Mouse (Mus musculus) heart, embryonic 10.5 days (tissue): ENCODE results near the gene Snx21. TPM values are rescaled to one million over a fixed set of nuclear protein-coding genes. Genes with fewer than 3 reads are reported as not detected.

Experiments used
- DNase-seq: peaks from one replicate; pipeline ENCODE4 v3.0.0-alpha.2; 2017; ENCODE audit warnings: low spot score
- H3K27ac ChIP-seq: fragments of 300-500 bp; sonication (generic); 2 replicates; pipeline ENCODE4 v1.5.1; 2016; ENCODE audit warnings: mild to moderate bottlenecking
- H3K27me3 ChIP-seq: fragments of 300-500 bp; sonication (generic); 2 replicates; pipeline ENCODE4 v1.6.1; 2016; ENCODE audit warnings: mild to moderate bottlenecking; ENCODE audit not compliant: poor library complexity, insufficient read depth, severe bottlenecking
- H3K36me3 ChIP-seq: fragments of 300-500 bp; sonication (generic); 2 replicates; pipeline ENCODE4 v1.6.1; 2016; ENCODE audit warnings: mild to moderate bottlenecking, moderate library complexity
- H3K4me1 ChIP-seq: fragments of 300-500 bp; sonication (generic); 2 replicates; pipeline ENCODE4 v1.6.1; 2016; ENCODE audit warnings: mild to moderate bottlenecking
- H3K4me3 ChIP-seq: fragments of 300-500 bp; sonication (generic); 2 replicates; pipeline ENCODE4 v1.5.1; 2016; ENCODE audit warnings: mild to moderate bottlenecking, moderate library complexity
- H3K9me3 ChIP-seq: fragments of 300-500 bp; sonication (generic); 2 replicates; pipeline ENCODE4 v1.6.1; 2016; ENCODE audit warnings: mild to moderate bottlenecking, moderate library complexity
- WGBS: fragments of 180-500 bp; shearing (Covaris S2); methylation state at CpG from one replicate; pipeline ENCODE4 v1.1.7; 2016; 5-methylcytosine and 5-hydroxymethylcytosine counted together
- polyA plus RNA-seq: library from polyadenylated mRNA; unstranded; fragments of >200 nt; fragmentation: Nextera tagmentation; extraction: Ambion mirVana; gene quantifications from 2 replicates; pipeline ENCODE4 v1.2.1, GENCODE M21; 2016

Snx21 gene
- 19.1 and 29.5 TPM in 2 replicates for polyA plus RNA-seq

DNA sequence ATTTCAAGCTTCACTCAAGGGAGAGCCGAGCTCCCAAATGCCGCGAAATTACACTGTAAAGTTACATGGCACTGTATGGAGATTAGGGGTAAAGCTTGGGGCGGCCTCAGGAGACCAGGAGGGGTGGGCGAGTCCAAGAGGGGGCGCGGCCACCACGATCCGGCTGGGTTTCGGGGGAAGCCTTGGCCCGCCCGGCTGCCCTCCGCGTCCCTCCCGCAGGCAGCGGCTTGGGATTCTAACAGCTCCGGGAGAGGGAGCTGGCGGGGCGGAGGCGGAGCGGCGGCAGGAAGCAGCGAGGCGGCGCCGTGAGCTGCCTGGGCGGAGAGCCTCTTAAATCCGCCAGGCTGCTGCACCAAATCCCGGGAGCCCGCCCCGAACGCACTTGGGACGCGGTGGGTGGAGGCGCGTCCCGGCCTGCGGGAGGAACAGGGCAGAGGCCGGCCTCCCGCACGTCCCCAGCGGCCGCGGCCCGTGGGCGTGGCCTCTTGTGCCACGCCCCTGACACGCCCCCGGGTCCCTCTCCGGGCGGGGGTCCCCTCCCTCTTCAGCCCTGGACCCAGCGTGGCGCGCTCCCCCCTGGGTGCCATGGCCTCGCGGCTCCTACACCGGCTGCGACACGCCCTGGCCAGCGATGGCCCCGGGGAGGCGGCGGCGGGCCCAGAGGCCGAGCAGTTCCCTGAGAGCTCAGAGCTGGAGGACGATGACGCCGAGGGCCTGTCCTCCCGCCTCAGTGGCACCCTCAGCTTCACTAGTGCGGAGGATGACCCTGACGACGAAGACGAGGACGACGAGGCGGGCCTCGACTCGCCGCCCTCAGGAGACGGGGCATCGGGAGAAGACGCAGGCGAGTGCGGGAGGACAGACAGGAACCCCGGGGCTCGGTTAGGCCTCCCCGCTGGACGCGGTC, at the start of gene Snx21:
Snx21 (plus strand) TSS at position 343 of the 907 bp plus-strand sequence.
- under 1% methylated on average over 89 of the region's 89 CpGs for WGBS
- peak within 1 kb of the TSS; percentile 82 for H3K4me3 ChIP-seq
- peaks cover 31% of the 10 kb centered on the region for H3K4me1 ChIP-seq

DNA sequence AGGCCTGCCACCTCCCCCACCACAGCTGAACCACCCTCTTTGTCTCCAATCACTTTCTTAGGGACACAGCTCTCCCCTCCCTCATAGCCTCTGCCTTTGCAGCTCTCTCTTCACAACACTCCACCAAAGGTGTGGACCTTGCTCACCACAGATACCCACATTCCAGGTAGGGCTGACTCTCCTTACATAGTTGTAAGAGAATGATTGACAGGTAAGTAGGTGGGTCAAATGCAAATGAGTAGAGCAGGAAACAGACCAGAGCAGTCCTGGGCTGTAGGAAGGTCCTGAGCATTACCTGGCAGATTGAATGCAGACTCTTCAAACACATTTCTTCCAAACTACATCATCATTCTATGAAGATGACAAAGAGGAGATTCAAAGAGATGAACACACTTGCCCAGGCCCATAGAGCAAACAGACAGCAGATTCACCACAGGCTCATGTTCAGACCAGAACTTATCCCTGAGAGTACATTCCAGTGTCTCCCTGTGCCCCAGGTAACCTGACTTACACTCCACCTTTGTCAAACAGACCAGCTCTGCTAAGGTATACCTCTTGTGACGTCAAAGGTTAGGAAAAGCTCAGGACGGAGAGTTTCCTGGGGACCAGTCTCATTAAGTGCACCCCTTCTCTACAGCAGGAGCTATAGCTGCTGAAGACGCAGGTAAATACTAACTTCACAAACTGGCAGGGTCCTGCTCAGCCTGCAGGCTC, 48.1 kb upstream of the Snx21 start:
- H3K4me1 ChIP-seq: no peaks in the 10 kb centered on the region
- H3K9me3 ChIP-seq: no peaks in the 10 kb centered on the region
- H3K36me3 ChIP-seq: no peaks in the 10 kb centered on the region
- H3K27me3 ChIP-seq: peaks cover 5% of the 10 kb centered on the region; the same call in 1 of the 2 replicates
- no peak for DNase-seq
- no peak overlapping the region for H3K27ac ChIP-seq
- 60% methylated on average over 3 of the region's 3 CpGs for WGBS
- no peak overlapping the region for H3K4me3 ChIP-seq

More for the DNA sequence above, at the start of gene Snx21:
- Histone ChIP-seq H3K36me3 (peaks cover 19% of the 10 kb centered on the region), H3K9me3 (no peaks in the 10 kb centered on the region), H3K27me3 (no peaks in the 10 kb centered on the region), H3K27ac (peak within 1 kb of the TSS; percentile 94)
- peak; percentile 95 for DNase-seq

GRCm38 (mm10) chr2:164739876-164740275, 45.7 kb upstream of the Snx21 start:
- H3K36me3 ChIP-seq: no peaks in the 10 kb centered on the region
- H3K4me3 ChIP-seq: no peak overlapping the region
- peaks cover 5% of the 10 kb centered on the region; the same call in 1 of the 2 replicates for H3K27me3 ChIP-seq
- WGBS: 60% methylated on average over 7 of the region's 7 CpGs
- no peak overlapping the region for H3K27ac ChIP-seq
- no peak for DNase-seq
- H3K9me3 ChIP-seq: no peaks in the 10 kb centered on the region
- H3K4me1 ChIP-seq: no peaks in the 10 kb centered on the region

GRCm38 (mm10) chr2:164744987-164745386, 40.6 kb upstream of the Snx21 start:
- Histone ChIP-seq H3K36me3 (peaks cover 25% of the 10 kb centered on the region), H3K4me3 (peak overlapping the region; percentile 94), H3K27me3 (peaks cover 5% of the 10 kb centered on the region; the same call in 1 of the 2 replicates), H3K27ac (no peak overlapping the region), H3K4me1 (peaks cover 13% of the 10 kb centered on the region), H3K9me3 (no peaks in the 10 kb centered on the region)
- WGBS: 72% methylated on average over 13 of the region's 13 CpGs
- DNase-seq: no peak

GRCm38 (mm10) chr2:164745843-164746479, 39.7 kb upstream of the Snx21 start, which contains the start of the genes Wfdc3 and Dnttip1:
TSS of gene Wfdc3 (minus strand) at chr2:164745931.
TSS of gene Dnttip1 (plus strand) at chr2:164745983.
- Histone ChIP-seq H3K9me3 (no peaks in the 10 kb centered on the region), H3K27me3 (peaks cover 5% of the 10 kb centered on the region; the same call in 1 of the 2 replicates), H3K4me1 (peaks cover 13% of the 10 kb centered on the region), H3K27ac (peak within 1 kb of the TSS; percentile 95), H3K4me3 (peak within 1 kb of the TSS; percentile 94), H3K36me3 (peaks cover 35% of the 10 kb centered on the region)
- under 1% methylated on average over 70 of the region's 70 CpGs for WGBS
- DNase-seq: peak; percentile 97

- H3K27ac ChIP-seq: peak overlapping the region; percentile 95
Measured at GRCm38 (mm10) chr2:164746693-164747092, 38.9 kb upstream of the Snx21 start.

DNA sequence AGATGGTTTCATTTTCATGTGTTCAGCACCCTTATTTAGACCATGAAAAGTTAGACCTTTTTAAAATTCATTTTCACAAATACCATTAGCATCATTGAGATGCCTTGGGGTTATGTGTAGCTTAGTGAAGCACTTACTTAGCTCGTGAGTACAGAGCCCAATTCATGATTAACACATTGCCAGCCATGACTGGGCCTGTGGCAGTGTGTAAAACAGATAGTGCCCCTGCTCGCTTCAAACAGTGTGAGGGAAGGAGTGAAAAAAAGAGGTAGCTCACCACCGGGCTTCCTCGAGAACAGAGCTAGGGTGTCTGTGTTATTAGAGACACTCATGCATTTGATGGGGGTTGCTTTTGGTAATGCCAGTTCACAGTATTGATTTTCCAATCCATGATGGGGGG, 37.4 kb upstream of the Snx21 start:
- H3K9me3 ChIP-seq: no peaks in the 10 kb centered on the region
- no peak for DNase-seq
- H3K4me1 ChIP-seq: peaks cover 13% of the 10 kb centered on the region
- H3K4me3 ChIP-seq: no peak overlapping the region
- WGBS: 87% methylated on average over 4 of the region's 4 CpGs
- H3K27me3 ChIP-seq: no peaks in the 10 kb centered on the region
- no peak overlapping the region for H3K27ac ChIP-seq
- peaks cover 56% of the 10 kb centered on the region for H3K36me3 ChIP-seq

More at GRCm38 (mm10) chr2:164746693-164747092, 38.9 kb upstream of the Snx21 start:
- H3K9me3 ChIP-seq: no peaks in the 10 kb centered on the region
- H3K4me3 ChIP-seq: peak overlapping the region; percentile 94
- H3K36me3 ChIP-seq: peaks cover 42% of the 10 kb centered on the region
- no peak for DNase-seq
- WGBS: 50% methylated on average over 8 of the region's 8 CpGs
- peaks cover 13% of the 10 kb centered on the region for H3K4me1 ChIP-seq
- peaks cover 2% of the 10 kb centered on the region; the same call in 1 of the 2 replicates for H3K27me3 ChIP-seq

GRCm38 (mm10) chr2:164748991-164749390, 36.6 kb upstream of the Snx21 start:
- Histone ChIP-seq H3K9me3 (no peaks in the 10 kb centered on the region), H3K4me1 (peaks cover 18% of the 10 kb centered on the region), H3K4me3 (no peak overlapping the region), H3K27ac (no peak overlapping the region), H3K36me3 (peaks cover 63% of the 10 kb centered on the region), H3K27me3 (no peaks in the 10 kb centered on the region)
- WGBS: 88% methylated on average over 6 of the region's 6 CpGs
- DNase-seq: no peak

DNA sequence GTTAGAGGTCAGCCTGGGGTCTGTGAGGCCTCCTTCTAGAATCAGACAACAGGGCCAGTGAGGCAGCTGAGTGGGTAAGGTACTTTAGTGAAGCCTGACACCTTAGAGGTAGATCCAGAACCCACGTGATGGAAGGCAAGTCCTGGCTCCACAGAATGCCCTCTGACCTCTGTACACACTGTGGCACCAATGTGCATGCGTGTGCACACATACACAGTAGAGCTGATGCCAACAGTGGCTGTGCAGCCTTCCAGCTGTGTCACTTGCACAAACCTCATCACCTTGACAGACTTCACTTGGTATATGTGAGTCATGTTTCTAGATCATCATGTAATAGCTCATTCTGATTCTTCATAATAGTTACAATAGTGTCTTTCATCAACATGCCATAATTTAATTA, 33.2 kb upstream of the Snx21 start:
- H3K4me3 ChIP-seq: no peak overlapping the region
- H3K4me1 ChIP-seq: peaks cover 26% of the 10 kb centered on the region
- H3K27me3 ChIP-seq: no peaks in the 10 kb centered on the region
- H3K36me3 ChIP-seq: peaks cover 95% of the 10 kb centered on the region
- H3K27ac ChIP-seq: no peak overlapping the region
- no peak for DNase-seq
- WGBS: 94% methylated on average over 2 of the region's 2 CpGs
- no peaks in the 10 kb centered on the region for H3K9me3 ChIP-seq

- H3K4me1 ChIP-seq: peaks cover 26% of the 10 kb centered on the region
- WGBS: 81% methylated on average over 11 of the region's 11 CpGs
- H3K9me3 ChIP-seq: no peaks in the 10 kb centered on the region
- H3K27ac ChIP-seq: peak overlapping the region; percentile 83
- no peak for DNase-seq
- no peak overlapping the region for H3K4me3 ChIP-seq
- H3K27me3 ChIP-seq: no peaks in the 10 kb centered on the region
- H3K36me3 ChIP-seq: peaks cover 95% of the 10 kb centered on the region
Measured at GRCm38 (mm10) chr2:164754105-164754504, 31.5 kb upstream of the Snx21 start.

DNA sequence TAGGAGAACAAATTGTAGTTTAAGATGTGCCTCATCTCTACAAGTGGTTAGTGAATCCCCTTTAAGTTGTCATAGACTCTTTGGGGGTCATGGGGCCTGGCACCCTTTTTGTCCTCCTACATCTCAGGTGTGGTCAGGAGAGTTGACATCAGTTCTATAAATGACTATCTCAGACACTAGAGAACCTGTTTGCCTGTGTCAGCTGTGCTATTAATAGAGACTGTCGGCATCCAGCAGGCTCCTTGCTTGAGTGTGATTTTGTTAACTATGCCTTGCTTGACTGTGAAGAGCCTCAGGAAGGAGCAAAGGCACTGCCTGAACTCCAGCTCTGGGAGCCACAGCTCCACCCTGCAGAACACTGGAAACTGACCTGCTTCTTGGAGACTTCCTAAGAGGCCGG, 30.8 kb upstream of the Snx21 start:
- H3K36me3 ChIP-seq: peaks cover 97% of the 10 kb centered on the region
- H3K27me3 ChIP-seq: no peaks in the 10 kb centered on the region
- peaks cover 26% of the 10 kb centered on the region for H3K4me1 ChIP-seq
- WGBS: 61% methylated on average over 2 of the region's 2 CpGs
- H3K9me3 ChIP-seq: no peaks in the 10 kb centered on the region
- no peak for DNase-seq
- peak overlapping the region; percentile 83 for H3K27ac ChIP-seq
- peak overlapping the region; percentile 18; the same call in 1 of the 2 replicates for H3K4me3 ChIP-seq

DNA sequence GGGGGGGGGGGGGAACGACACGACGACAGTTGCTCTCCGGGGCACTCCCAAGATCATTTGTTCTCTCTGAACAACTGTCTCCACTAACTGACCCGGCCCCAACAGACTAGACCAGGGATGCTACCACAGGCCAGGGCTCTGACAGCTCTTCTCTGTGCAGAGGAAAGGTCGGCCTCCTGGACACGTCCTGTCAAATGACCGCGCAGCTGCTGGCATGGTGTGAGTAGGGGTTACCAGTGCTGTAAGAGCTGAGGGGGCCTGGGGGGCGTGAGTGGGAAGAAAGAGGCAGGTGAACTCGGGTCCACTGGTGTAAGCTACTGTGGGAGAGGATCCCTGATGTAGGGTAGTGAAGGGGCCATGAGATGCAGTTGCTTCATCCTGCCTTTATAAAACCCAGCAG, 27.8 kb upstream of the Snx21 start:
- Histone ChIP-seq H3K36me3 (peaks cover 99% of the 10 kb centered on the region), H3K27me3 (no peaks in the 10 kb centered on the region), H3K4me1 (peaks cover 34% of the 10 kb centered on the region), H3K27ac (no peak overlapping the region), H3K4me3 (no peak overlapping the region), H3K9me3 (no peaks in the 10 kb centered on the region)
- no peak for DNase-seq
- WGBS: 91% methylated on average over 11 of the region's 11 CpGs
